Mouse (Mus musculus) liver, embryonic 12.5 days (tissue): Measurements from ENCODE around the gene Chpf. TPM values are rescaled to one million over a fixed set of nuclear protein-coding genes. Genes with fewer than 3 reads are reported as not detected.

Experiments used
- ATAC-seq: fragments of 200-750 bp; cut with Nextera tagmentation; 2 replicates; pipeline ENCODE4 v1.8.0; 2017; ENCODE audit warnings: moderate number of reproducible peaks, mild to moderate bottlenecking, moderate library complexity
- H3K27ac ChIP-seq: fragments of 300-500 bp; sonication (generic); 2 replicates; pipeline ENCODE4 v1.5.1; 2016; ENCODE audit warnings: mild to moderate bottlenecking
- H3K27me3 ChIP-seq: fragments of 300-500 bp; sonication (generic); replicated peaks from 2 replicates; pipeline ENCODE4 v1.6.1; 2016; ENCODE audit warnings: mild to moderate bottlenecking, moderate library complexity
- H3K36me3 ChIP-seq: fragments of 300-500 bp; sonication (generic); 2 replicates; pipeline ENCODE4 v1.6.1; 2016; ENCODE audit warnings: mild to moderate bottlenecking, moderate library complexity
- H3K4me1 ChIP-seq: fragments of 300-500 bp; sonication (generic); 2 replicates; pipeline ENCODE4 v1.6.1; 2016
- H3K4me2 ChIP-seq: fragments of 300-500 bp; sonication (generic); 2 replicates; pipeline ENCODE4 v1.6.1; 2016; ENCODE audit warnings: mild to moderate bottlenecking, moderate library complexity
- H3K4me3 ChIP-seq: fragments of 300-500 bp; sonication (generic); 2 replicates; pipeline ENCODE4 v1.5.1; 2016; ENCODE audit warnings: mild to moderate bottlenecking, moderate library complexity
- H3K9ac ChIP-seq: fragments of 300-500 bp; sonication (generic); 2 replicates; pipeline ENCODE4 v1.6.1; 2016; ENCODE audit warnings: mild to moderate bottlenecking, moderate library complexity
- H3K9me3 ChIP-seq: fragments of 300-500 bp; sonication (generic); replicated peaks from 2 replicates; pipeline ENCODE4 v1.6.1; 2016; ENCODE audit warnings: mild to moderate bottlenecking, moderate library complexity
- WGBS: fragments of 180-500 bp; shearing (Covaris S2); methylation state at CpG from one replicate; pipeline ENCODE4 v1.1.7; 2016; ENCODE audit not compliant: insufficient replicate concordance; 5-methylcytosine and 5-hydroxymethylcytosine counted together
- polyA plus RNA-seq: library from polyadenylated mRNA; unstranded; fragments of >200 nt; fragmentation: Nextera tagmentation; extraction: Ambion mirVana; gene quantifications from 2 replicates; pipeline ENCODE4 v1.2.1, GENCODE M21; 2016

Gene Chpf
- polyA plus RNA-seq, 1 experiment from 2014 or later, result 13.0 TPM

DNA sequence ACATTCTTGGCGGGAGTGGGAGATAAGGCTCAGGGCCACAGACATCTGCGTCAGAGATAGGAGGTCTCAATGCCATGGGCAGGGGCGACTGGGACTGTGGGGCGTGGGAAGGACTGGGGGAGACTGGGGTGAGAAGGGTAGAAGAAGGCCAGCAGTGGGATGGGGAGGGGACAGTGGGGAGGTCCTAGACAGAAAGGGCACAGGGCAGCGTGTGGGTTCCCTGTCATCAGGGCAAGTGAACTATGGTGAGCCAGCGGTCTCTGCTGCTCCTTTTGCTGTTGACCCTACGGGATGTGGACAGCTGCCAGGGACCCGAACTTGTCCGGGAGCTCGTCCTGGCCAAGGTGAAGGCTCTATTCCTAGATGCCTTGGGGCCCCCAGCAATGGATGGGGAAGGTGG lies 27.9 kb upstream of the Chpf start, which contains the start of gene Inha:
Inha (plus strand) TSS at position 72 of the 400 bp plus-strand sequence.
- peaks cover 17% of the 10 kb centered on the region; the same call in 1 of the 2 replicates for H3K36me3 ChIP-seq
- ATAC-seq, result no peak
- peak within 1 kb of the TSS; percentile 61 for H3K4me3 ChIP-seq
- H3K9ac ChIP-seq, result peak within 1 kb of the TSS; percentile 69
- H3K4me1 ChIP-seq, result peaks cover 43% of the 10 kb centered on the region
- peak within 1 kb of the TSS; percentile 62 for H3K4me2 ChIP-seq
- peaks cover 90% of the 10 kb centered on the region for H3K27me3 ChIP-seq
- H3K27ac ChIP-seq, result peak within 1 kb of the TSS; percentile 81
- H3K9me3 ChIP-seq, result no peaks in the 10 kb centered on the region
- WGBS, result 34% methylated on average over 10 of the region's 10 CpGs

DNA sequence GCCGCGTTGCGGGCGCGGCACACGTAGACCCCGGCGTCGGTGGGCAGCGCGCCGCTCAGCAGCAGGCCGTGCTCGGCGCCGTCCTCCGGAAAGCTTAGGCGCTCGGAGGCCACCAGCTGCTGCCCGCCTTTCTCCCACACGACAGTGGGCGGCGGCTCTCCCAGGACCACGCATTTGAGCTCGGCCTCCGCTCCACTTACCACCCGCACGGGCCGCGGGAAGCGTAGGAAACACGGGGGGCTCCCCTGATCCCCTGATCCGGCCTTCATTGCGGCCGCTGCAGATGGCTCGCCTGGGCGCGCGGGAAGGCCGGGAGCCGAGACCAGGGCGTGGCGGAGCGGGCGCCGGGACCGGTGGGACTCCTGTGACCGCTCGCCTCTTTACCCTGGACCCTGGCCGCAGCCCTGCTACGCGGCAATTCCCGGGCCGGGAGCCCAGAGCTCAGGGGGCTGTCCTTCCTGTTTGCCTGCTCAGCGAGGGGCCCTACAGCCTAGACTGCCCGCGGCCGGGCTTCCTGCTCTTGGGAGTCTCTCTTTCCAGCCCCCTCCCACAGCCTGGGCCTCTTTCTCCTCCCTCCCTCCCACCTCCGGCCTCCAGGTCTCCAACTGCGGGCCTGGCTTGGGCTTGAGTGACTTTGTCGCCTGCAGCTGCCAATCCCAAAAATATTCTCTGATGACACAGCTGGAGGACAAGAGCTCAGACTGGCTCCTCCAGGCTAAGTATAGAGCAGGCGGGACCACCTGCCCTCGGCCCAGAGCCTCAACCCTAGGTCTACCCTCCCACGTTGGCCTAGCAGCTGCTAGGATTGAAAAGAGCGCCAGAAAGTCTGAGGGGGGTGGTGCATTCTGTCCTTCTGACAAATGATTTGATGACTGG lies 27.1 kb upstream of the Chpf start, which contains the start of gene Obsl1:
Obsl1 (minus strand) TSS at position 497 of the 876 bp plus-strand sequence.
- ATAC-seq, result peak; percentile 65
- H3K4me2 ChIP-seq, result peak within 1 kb of the TSS; percentile 62
- peaks cover 25% of the 10 kb centered on the region for H3K36me3 ChIP-seq
- peak within 1 kb of the TSS; percentile 61 for H3K4me3 ChIP-seq
- 2% methylated on average over 59 of the region's 65 CpGs for WGBS
- H3K4me1 ChIP-seq, result peaks cover 35% of the 10 kb centered on the region
- peaks cover 85% of the 10 kb centered on the region for H3K27me3 ChIP-seq
- H3K9ac ChIP-seq, result peak within 1 kb of the TSS; percentile 69
- H3K27ac ChIP-seq, result peak within 1 kb of the TSS; percentile 81
- no peaks in the 10 kb centered on the region for H3K9me3 ChIP-seq

DNA sequence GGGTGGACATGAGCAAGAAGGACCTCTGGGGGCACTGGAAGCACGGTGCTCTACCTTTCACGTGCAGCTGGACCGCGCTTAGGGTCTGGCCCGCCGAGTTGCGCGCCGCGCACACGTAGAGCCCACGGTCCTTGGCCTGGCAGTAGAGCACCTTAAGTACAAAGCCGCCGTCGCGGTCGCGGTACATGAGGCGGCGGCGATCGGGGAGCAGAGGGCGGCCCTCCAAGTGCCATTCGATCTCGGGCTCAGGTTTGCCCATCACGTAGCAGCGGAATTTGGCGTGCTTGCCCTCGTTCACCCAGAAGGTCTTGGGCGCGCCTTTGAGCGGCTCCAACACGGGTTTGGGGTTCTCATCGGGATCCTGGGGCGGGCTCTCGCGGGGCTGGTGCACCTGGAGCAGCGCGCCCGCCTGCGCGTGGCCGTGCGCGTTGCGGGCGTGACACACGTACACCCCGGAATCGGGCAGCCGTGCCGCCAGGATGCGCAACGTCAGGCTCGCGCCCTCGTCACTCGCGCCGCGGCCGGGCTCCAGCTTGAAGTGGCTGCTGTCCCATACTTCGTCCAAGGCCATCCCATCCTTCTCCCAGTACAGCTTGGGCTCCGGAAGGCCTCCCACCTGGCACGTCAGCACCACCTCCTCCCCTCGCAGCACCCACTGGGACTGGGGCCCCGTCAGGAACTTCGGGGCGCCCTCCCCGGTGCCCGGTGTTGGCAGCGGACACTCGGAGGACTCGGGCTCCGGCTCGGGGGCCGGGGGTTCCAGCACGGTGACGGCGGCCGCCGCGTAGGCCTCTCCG lies 26.2 kb upstream of the Chpf start:
- Histone ChIP-seq H3K9me3 (no peaks in the 10 kb centered on the region), H3K9ac (peak overlapping the region; percentile 69), H3K4me3 (peak overlapping the region; percentile 61), H3K27ac (peak overlapping the region; percentile 81), H3K4me2 (peak overlapping the region; percentile 62), H3K27me3 (peaks cover 79% of the 10 kb centered on the region), H3K36me3 (peaks cover 30% of the 10 kb centered on the region), H3K4me1 (peaks cover 27% of the 10 kb centered on the region)
- ATAC-seq, result no peak
- WGBS, result 2% methylated on average over 82 of the region's 84 CpGs

DNA sequence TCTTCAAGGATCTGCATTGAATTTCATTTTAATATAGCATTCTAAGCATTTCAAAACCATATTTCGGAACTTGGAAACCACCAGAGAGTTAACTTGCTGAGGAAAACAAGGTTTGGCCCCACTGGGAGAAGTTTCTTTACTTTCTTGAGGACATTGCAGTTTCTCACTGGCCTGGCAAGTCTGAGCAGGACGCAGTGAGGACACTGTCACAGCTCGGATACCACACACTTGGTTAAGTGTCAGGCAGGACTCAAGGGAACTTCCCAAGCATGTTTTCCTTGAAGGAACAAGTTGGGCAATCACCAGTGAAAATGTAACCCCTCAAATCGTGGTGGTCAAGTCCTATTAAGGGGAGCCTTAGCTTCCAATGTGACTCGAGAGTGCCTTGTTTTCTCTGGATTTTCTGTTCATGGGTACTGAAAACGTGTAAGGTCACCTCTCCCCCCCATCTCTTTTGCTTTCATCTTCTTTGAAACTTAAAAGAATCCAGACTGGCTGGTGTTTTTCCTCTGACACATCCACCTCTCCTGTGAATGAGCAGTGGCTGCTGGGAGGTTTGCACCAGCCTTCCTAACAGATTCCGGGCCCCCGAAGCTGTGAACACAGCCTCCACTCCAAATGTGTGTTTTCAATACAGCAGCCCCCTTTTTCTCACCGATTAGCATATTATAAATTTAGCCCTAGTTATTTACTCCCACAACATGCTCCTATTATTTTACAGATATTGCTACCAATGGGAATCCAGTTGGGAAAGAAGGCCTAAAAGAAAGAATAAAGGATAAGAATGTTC lies 25.3 kb upstream of the Chpf start:
- ATAC-seq, result no peak
- WGBS, result 43% methylated on average over 9 of the region's 9 CpGs
- Histone ChIP-seq H3K27ac (no peak overlapping the region), H3K4me2 (peak overlapping the region; percentile 62), H3K9ac (no peak overlapping the region), H3K4me3 (peak overlapping the region; percentile 61; the same call in 1 of the 2 replicates), H3K36me3 (peaks cover 36% of the 10 kb centered on the region), H3K27me3 (peaks cover 70% of the 10 kb centered on the region), H3K4me1 (peaks cover 22% of the 10 kb centered on the region), H3K9me3 (no peaks in the 10 kb centered on the region)

DNA sequence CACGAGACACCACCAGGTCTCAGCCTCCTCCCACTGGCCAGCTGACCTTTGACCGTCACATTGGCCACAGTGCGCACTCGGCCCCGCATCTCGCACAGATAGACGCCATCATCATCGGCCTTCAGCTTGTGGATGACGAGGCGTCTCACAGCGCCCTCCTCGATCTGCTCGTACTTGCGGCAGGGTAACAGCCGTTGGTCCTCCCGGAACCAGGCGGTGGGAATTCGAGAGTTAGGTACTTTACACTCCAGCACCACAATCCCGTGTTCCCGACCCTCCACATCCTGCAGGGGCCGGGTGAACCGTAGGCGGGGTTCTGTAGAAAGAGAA lies 24.5 kb upstream of the Chpf start:
- Histone ChIP-seq H3K9me3 (no peaks in the 10 kb centered on the region), H3K9ac (no peak overlapping the region), H3K4me1 (peaks cover 19% of the 10 kb centered on the region), H3K36me3 (peaks cover 38% of the 10 kb centered on the region), H3K4me2 (no peak overlapping the region), H3K27me3 (peaks cover 62% of the 10 kb centered on the region), H3K4me3 (no peak overlapping the region), H3K27ac (no peak overlapping the region)
- ATAC-seq, result no peak
- 66% methylated on average over 23 of the region's 23 CpGs for WGBS

DNA sequence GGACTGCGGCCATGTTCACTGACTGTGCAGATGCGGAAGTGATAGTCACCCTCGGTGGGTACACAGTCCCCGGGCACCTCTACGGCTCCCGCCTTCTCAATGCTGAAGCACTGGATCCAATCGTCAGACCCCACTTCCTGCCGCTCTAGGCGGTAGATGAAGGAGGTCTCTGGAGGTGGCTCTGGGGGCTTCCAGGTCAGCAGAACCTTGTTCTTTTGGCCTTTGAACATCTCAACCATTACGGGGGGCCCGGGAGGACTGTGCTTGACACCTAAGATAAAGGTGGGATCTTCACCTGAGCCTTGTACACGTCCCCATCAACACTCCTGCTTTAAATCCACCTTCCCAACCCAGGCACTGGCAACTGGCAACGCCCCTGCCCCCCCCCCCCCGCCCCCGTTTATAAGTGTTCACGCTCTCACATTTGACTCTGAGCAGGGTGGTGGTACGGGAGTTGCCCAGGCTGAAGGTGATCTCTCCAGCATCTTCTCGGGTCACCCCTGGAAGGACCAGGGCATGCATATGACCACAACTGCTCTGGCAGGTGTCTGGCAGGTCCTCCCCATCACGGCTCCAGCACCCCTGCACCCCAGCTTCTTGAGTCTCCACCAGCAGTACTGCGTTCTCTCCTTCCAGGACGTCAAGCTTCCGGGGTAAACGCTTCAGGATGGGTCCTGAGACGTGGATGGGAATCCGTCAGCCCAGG lies 24.0 kb upstream of the Chpf start:
- Histone ChIP-seq H3K27me3 (peaks cover 58% of the 10 kb centered on the region), H3K4me1 (peaks cover 19% of the 10 kb centered on the region), H3K9me3 (no peaks in the 10 kb centered on the region), H3K9ac (no peak overlapping the region), H3K4me2 (no peak overlapping the region), H3K27ac (no peak overlapping the region), H3K36me3 (peaks cover 43% of the 10 kb centered on the region), H3K4me3 (no peak overlapping the region)
- 74% methylated on average over 25 of the region's 25 CpGs for WGBS
- ATAC-seq, result no peak

DNA sequence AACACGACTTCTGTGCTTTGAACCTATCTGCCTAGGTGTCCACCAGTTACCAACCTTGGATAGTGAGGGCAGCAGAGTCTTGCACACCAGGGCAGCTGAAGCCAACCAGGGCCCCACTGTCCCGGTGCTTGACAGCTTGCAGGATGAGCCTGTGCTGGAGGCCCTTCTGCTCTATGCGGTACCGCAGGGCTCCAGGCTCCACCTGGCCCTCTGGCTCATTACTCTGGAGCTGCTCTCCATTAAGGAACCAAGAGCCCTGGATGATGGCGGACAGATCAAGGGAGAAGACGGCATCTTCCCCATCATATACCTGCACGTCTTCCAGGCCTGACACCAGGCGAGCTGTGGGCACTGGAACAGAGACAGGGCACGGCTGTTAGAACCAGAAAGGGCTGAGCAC lies 22.8 kb upstream of the Chpf start:
- Histone ChIP-seq H3K4me3 (no peak overlapping the region), H3K27ac (no peak overlapping the region), H3K27me3 (peaks cover 46% of the 10 kb centered on the region), H3K9ac (no peak overlapping the region), H3K9me3 (no peaks in the 10 kb centered on the region), H3K36me3 (peaks cover 52% of the 10 kb centered on the region), H3K4me1 (peaks cover 14% of the 10 kb centered on the region), H3K4me2 (no peak overlapping the region)
- 76% methylated on average over 9 of the region's 9 CpGs for WGBS
- ATAC-seq, result no peak

DNA sequence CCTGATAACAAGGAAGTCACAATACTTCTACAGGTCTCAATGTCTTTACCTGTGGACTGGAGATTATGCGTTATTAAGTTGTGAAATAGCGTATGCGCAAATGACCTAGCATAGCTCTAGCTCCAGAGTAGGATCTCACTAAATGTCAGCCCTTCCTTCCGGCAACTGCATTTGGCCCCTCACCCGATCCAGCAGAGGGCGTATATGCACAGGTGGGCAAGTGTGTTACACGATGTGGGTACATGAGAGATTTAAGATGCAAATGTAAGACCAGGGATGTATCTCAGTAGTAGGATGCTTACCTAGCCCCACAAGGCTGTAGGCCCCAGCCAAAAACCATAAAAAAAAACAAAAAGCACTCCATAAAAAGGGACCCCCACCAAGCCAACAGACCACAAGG lies 20.3 kb upstream of the Chpf start:
- H3K9ac ChIP-seq, result no peak overlapping the region
- no peak for ATAC-seq
- no peak overlapping the region for H3K27ac ChIP-seq
- peaks cover 54% of the 10 kb centered on the region for H3K36me3 ChIP-seq
- H3K27me3 ChIP-seq, result peaks cover 21% of the 10 kb centered on the region
- peaks cover 7% of the 10 kb centered on the region; the same call in 1 of the 2 replicates for H3K4me1 ChIP-seq
- 75% methylated on average over 7 of the region's 7 CpGs for WGBS
- no peaks in the 10 kb centered on the region for H3K9me3 ChIP-seq
- no peak overlapping the region for H3K4me3 ChIP-seq
- H3K4me2 ChIP-seq, result no peak overlapping the region

DNA sequence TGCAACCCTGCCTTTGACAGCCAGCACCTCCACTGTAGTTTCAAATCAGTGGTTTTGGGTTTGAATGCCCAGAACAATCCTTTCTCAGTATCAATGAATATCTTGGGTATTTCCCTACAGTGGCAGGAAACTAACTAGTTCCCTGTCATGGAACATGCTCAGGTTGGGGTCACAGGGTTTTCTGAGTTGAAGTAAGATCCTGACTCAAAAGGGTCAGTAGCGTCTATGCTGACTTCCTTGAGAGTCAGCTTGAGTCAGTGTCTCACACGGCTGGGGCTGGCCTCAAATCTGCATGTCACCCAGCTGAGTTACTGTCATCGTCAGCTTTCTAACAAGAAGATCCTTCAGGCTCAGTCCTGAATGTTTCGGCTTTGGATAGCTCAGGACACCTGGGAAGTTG lies 19.8 kb upstream of the Chpf start:
- no peaks in the 10 kb centered on the region for H3K9me3 ChIP-seq
- H3K27ac ChIP-seq, result no peak overlapping the region
- no peak overlapping the region for H3K4me3 ChIP-seq
- H3K9ac ChIP-seq, result no peak overlapping the region
- 58% methylated on average over 4 of the region's 4 CpGs for WGBS
- peaks cover 52% of the 10 kb centered on the region for H3K36me3 ChIP-seq
- no peak overlapping the region for H3K4me2 ChIP-seq
- H3K27me3 ChIP-seq, result peaks cover 16% of the 10 kb centered on the region
- peaks cover 5% of the 10 kb centered on the region; the same call in 1 of the 2 replicates for H3K4me1 ChIP-seq
- no peak for ATAC-seq

DNA sequence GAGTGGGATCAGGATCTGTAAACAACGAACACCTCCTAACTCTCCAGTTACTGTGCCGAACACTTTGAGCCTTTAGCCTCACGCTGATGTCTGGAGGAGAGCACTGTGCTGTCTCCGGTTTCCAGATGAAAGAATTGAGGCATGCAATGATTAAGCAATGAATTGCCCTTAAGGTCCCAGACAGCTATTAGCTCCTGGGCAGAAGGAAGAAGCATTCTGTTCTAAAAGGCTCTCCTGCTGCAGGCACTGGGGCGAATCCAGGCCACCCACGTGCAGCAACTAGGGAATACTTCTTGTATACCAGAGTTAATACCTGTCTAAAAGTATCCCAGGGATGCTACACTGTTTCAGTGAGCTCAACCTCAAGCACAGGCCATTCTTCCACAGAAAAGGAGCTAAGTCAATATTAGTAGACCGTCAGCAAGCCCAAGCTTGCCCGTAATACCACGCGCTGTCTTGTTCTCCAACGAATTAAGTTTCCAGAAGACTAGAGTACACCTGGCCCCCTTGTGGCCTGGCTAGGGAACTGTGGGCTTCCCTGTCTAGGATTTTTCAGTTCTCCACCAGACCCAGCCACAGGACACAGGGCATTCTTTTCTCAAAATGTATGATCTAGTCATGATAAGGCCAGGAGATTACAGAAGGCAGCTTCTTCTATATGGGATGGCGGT lies 15.9 kb upstream of the Chpf start:
- Histone ChIP-seq H3K9me3 (no peaks in the 10 kb centered on the region), H3K4me2 (no peak overlapping the region), H3K9ac (no peak overlapping the region), H3K27me3 (peaks cover 33% of the 10 kb centered on the region), H3K4me1 (no peaks in the 10 kb centered on the region), H3K4me3 (no peak overlapping the region), H3K27ac (no peak overlapping the region), H3K36me3 (peaks cover 23% of the 10 kb centered on the region)
- no peak for ATAC-seq
- WGBS, result 60% methylated on average over 12 of the region's 12 CpGs
